Mouse (Mus musculus) liver, postnatal 0 days (tissue): Measurements from ENCODE around the gene Oaz1. TPM values are rescaled to one million over a fixed set of nuclear protein-coding genes. Genes with fewer than 3 reads are reported as not detected.
A peak's percentile ranks its signal among the peaks of the same experiment; 100 is the strongest.

Experiments used
- ATAC-seq: fragments of 200-750 bp; cut with Nextera tagmentation; 2 replicates; pipeline ENCODE4 v1.8.0; 2017; ENCODE audit warnings: mild to moderate bottlenecking, moderate library complexity
- DNase-seq: peaks from one replicate; pipeline ENCODE4 v3.0.0-alpha.2; 2016
- H3K27ac ChIP-seq: fragments of 300-500 bp; sonication (generic); 2 replicates; pipeline ENCODE4 v1.5.1; 2014; ENCODE audit warnings: antibody characterized with exemption, moderate library complexity, mild to moderate bottlenecking, low read depth
- H3K27me3 ChIP-seq: fragments of 300-500 bp; sonication (generic); 2 replicates; pipeline ENCODE4 v1.6.1; 2014; ENCODE audit warnings: low read length, control low read depth, mixed read lengths; ENCODE audit not compliant: insufficient read depth
- H3K36me3 ChIP-seq: fragments of 300-500 bp; sonication (generic); replicated peaks from 2 replicates; pipeline ENCODE4 v1.6.1; 2014; ENCODE audit warnings: mild to moderate bottlenecking, control low read depth, low read length, moderate library complexity, mixed read lengths; ENCODE audit not compliant: insufficient read depth
- H3K4me1 ChIP-seq: fragments of 300-500 bp; sonication (generic); 2 replicates; pipeline ENCODE4 v1.6.1; 2014; ENCODE audit warnings: antibody characterized with exemption, mild to moderate bottlenecking, control low read depth; ENCODE audit not compliant: insufficient read depth
- H3K4me2 ChIP-seq: fragments of 300-500 bp; sonication (generic); 2 replicates; pipeline ENCODE4 v1.6.1; 2014; ENCODE audit warnings: low read depth, mild to moderate bottlenecking, low read length, moderate library complexity, mixed read lengths
- H3K4me3 ChIP-seq: fragments of 300-500 bp; sonication (generic); 2 replicates; pipeline ENCODE4 v1.5.1; 2014; ENCODE audit warnings: low read depth, low read length
- H3K9ac ChIP-seq: fragments of 300-500 bp; sonication (generic); replicated peaks from 2 replicates; pipeline ENCODE4 v1.6.1; 2014; ENCODE audit warnings: mild to moderate bottlenecking, moderate library complexity
- H3K9me3 ChIP-seq: fragments of 300-500 bp; sonication (generic); 2 replicates; pipeline ENCODE4 v1.6.1; 2016; ENCODE audit warnings: mild to moderate bottlenecking, control low read depth, low read length, mixed read lengths
- CTCF ChIP-seq: sonication (generic); IDR thresholded peaks from 2 replicates; pipeline ENCODE4 v1.5.1; 2016; ENCODE audit warnings: antibody characterized with exemption, low read depth
- EP300 ChIP-seq: IDR thresholded peaks from 2 replicates; pipeline ENCODE4 v1.6.1; 2016; ENCODE audit warnings: antibody characterized with exemption, low read depth, mild to moderate bottlenecking
- WGBS: fragments of 180-500 bp; shearing (Covaris S2); extraction: QIAGEN DNeasy Blood & Tissue Kit; methylation state at CpG from one replicate; pipeline ENCODE4 v1.1.7; 2014; ENCODE audit not compliant: insufficient replicate concordance; 5-methylcytosine and 5-hydroxymethylcytosine counted together
- polyA plus RNA-seq: library from polyadenylated mRNA; unstranded; fragments of >200 nt; fragmentation: Nextera tagmentation; extraction: Ambion mirVana; gene quantifications from 2 replicates; pipeline ENCODE4 v1.2.1, GENCODE M21; 2015

Gene Oaz1
- polyA plus RNA-seq, 1 experiment from 2014 or later = 1,029 TPM

- Histone ChIP-seq H3K27ac (no peak overlapping the region), H3K4me1 (peaks cover 27% of the 10 kb centered on the region), H3K4me3 (peak overlapping the region; percentile 32)
Observed at GRCm38 (mm10) chr10:80806341-80807056, 20.0 kb upstream of the Oaz1 start.

GRCm38 (mm10) chr10:80807057-80807627 lies 19.3 kb upstream of the Oaz1 start:
- TF ChIP-seq EP300 (no peak), CTCF (0 out of 2 replicates have a peak, but pooled peaks have one; percentile 12)
- H3K9me3 ChIP-seq = no peaks in the 10 kb centered on the region
- peak overlapping the region; percentile 76 for H3K4me2 ChIP-seq
- DNase-seq (peak; percentile 66), ATAC-seq (peak; percentile 55)
- H3K4me3 ChIP-seq = peak overlapping the region; percentile 32
- WGBS = 5% methylated on average over 53 of the region's 58 CpGs
- peaks cover 32% of the 10 kb centered on the region for H3K36me3 ChIP-seq
- H3K9ac ChIP-seq = no peak overlapping the region; the same call in 1 of the 2 replicates
- H3K4me1 ChIP-seq = peaks cover 27% of the 10 kb centered on the region
- H3K27me3 ChIP-seq = peaks cover 32% of the 10 kb centered on the region
- no peak overlapping the region for H3K27ac ChIP-seq

More at GRCm38 (mm10) chr10:80806341-80807056, 20.0 kb upstream of the Oaz1 start:
- Histone ChIP-seq H3K9ac (no peak overlapping the region), H3K9me3 (no peaks in the 10 kb centered on the region), H3K36me3 (peaks cover 39% of the 10 kb centered on the region), H3K27me3 (peaks cover 32% of the 10 kb centered on the region), H3K4me2 (peak overlapping the region; percentile 76)
- DNase-seq (no peak), ATAC-seq (peak; percentile 5)
- 52% methylated on average over 34 of the region's 34 CpGs for WGBS
- TF ChIP-seq EP300 (no peak), CTCF (no peak)

GRCm38 (mm10) chr10:80808099-80808984 lies 18.1 kb upstream of the Oaz1 start:
- Histone ChIP-seq H3K9ac (0 out of 2 replicates have a peak overlapping the region, but pooled peaks have one; percentile 21), H3K4me2 (peak overlapping the region; percentile 76), H3K27ac (no peak overlapping the region), H3K9me3 (no peaks in the 10 kb centered on the region), H3K36me3 (peaks cover 21% of the 10 kb centered on the region), H3K27me3 (peaks cover 32% of the 10 kb centered on the region), H3K4me1 (peaks cover 27% of the 10 kb centered on the region), H3K4me3 (peak overlapping the region; percentile 8; the same call in 1 of the 2 replicates)
- TF ChIP-seq EP300 (no peak), CTCF (no peak)
- DNase-seq (no peak), ATAC-seq (no peak)
- WGBS = 23% methylated on average over 40 of the region's 40 CpGs

GRCm38 (mm10) chr10:80808985-80809632 lies 17.3 kb upstream of the Oaz1 start:
- no peak overlapping the region for H3K27ac ChIP-seq
- H3K4me3 ChIP-seq = peak overlapping the region; percentile 8; the same call in 1 of the 2 replicates
- peaks cover 32% of the 10 kb centered on the region for H3K27me3 ChIP-seq
- WGBS = 13% methylated on average over 18 of the region's 18 CpGs
- H3K4me1 ChIP-seq = peaks cover 27% of the 10 kb centered on the region
- no peaks in the 10 kb centered on the region for H3K9me3 ChIP-seq
- H3K9ac ChIP-seq = no peak overlapping the region
- peaks cover 13% of the 10 kb centered on the region; the same call in 1 of the 2 replicates for H3K36me3 ChIP-seq
- DNase-seq = no peak
- no peak for TF ChIP-seq EP300
- no peak for TF ChIP-seq CTCF
- peak overlapping the region; percentile 44 for H3K4me2 ChIP-seq
- ATAC-seq = no peak

GRCm38 (mm10) chr10:80810084-80810483 lies 16.4 kb upstream of the Oaz1 start:
- DNase-seq = no peak
- Histone ChIP-seq H3K36me3 (peaks cover 3% of the 10 kb centered on the region; the same call in 1 of the 2 replicates), H3K9ac (no peak overlapping the region), H3K27ac (no peak overlapping the region), H3K9me3 (no peaks in the 10 kb centered on the region), H3K4me1 (peaks cover 27% of the 10 kb centered on the region), H3K4me3 (no peak overlapping the region), H3K27me3 (peaks cover 32% of the 10 kb centered on the region), H3K4me2 (no peak overlapping the region)
- ATAC-seq = no peak
- 9% methylated on average over 19 of the region's 20 CpGs for WGBS
- no peak for TF ChIP-seq CTCF
- TF ChIP-seq EP300 = no peak
